Mouse (Mus musculus): ENCODE measurements around the gene Ifnlr1.

- TF ChIP-seq POLR2A (IDR thresholded peaks at IDR 0.05; ENCODE audit: insufficient read depth, low read length) (no peak), CTCF (IDR thresholded peaks at IDR 0.05; ENCODE audit: low read depth, low read length) (no peak), EP300 (IDR thresholded peaks at IDR 0.05; ENCODE audit: insufficient read depth, low read depth, low read length) (no peak)
Observed at GRCm38 (mm10) chr4:135703497-135703896, 17.4 kb downstream of the Ifnlr1 start.

Data from ES-Bruce4 (cell line).